Mouse (Mus musculus) lung, postnatal 0 days (tissue): ENCODE results near the gene Plekha5. TPM values are rescaled to one million over a fixed set of nuclear protein-coding genes. Genes with fewer than 3 reads are reported as not detected.

ENCODE experiments used
- ATAC-seq: fragments of 200-750 bp; cut with Nextera tagmentation; 2 replicates; pipeline ENCODE4 v1.8.0; 2017; ENCODE audit warnings: moderate library complexity
- DNase-seq: peaks from one replicate; pipeline ENCODE4 v3.0.0-alpha.2; 2016; ENCODE audit warnings: low spot score
- H3K27ac ChIP-seq: fragments of 300-500 bp; sonication (generic); 2 replicates; pipeline ENCODE4 v1.5.1; 2014; ENCODE audit warnings: antibody characterized with exemption, mild to moderate bottlenecking, low read length, mixed read lengths
- H3K27me3 ChIP-seq: fragments of 300-500 bp; sonication (generic); replicated peaks from 2 replicates; pipeline ENCODE4 v1.6.1; 2014; ENCODE audit warnings: low read length, mixed read lengths; ENCODE audit not compliant: insufficient read depth
- H3K36me3 ChIP-seq: fragments of 300-500 bp; sonication (generic); 2 replicates; pipeline ENCODE4 v1.6.1; 2014; ENCODE audit warnings: low read length, mixed read lengths; ENCODE audit not compliant: insufficient read depth
- H3K4me1 ChIP-seq: fragments of 300-500 bp; sonication (generic); 2 replicates; pipeline ENCODE4 v1.6.1; 2014; ENCODE audit warnings: antibody characterized with exemption, low read depth, low read length, mixed read lengths; ENCODE audit not compliant: insufficient read depth
- H3K4me2 ChIP-seq: fragments of 300-500 bp; sonication (generic); replicated peaks from 2 replicates; pipeline ENCODE4 v1.6.1; 2014; ENCODE audit warnings: low read depth, mild to moderate bottlenecking, low read length, moderate library complexity, mixed read lengths
- H3K4me3 ChIP-seq: fragments of 300-500 bp; sonication (generic); 2 replicates; pipeline ENCODE4 v1.5.1; 2014; ENCODE audit warnings: low read depth, low read length
- H3K9ac ChIP-seq: fragments of 300-500 bp; sonication (generic); replicated peaks from 2 replicates; pipeline ENCODE4 v1.6.1; 2014; ENCODE audit warnings: low read depth, mild to moderate bottlenecking
- H3K9me3 ChIP-seq: fragments of 300-500 bp; sonication (generic); 2 replicates; pipeline ENCODE4 v1.6.1; 2016; ENCODE audit warnings: low read length, mixed read lengths
- CTCF ChIP-seq: IDR thresholded peaks from 2 replicates; pipeline ENCODE4 v1.5.1; 2016; ENCODE audit warnings: antibody characterized with exemption, mild to moderate bottlenecking
- EP300 ChIP-seq: IDR thresholded peaks from 2 replicates; pipeline ENCODE4 v1.6.1; 2016; ENCODE audit warnings: antibody characterized with exemption, mild to moderate bottlenecking, control low read depth
- WGBS: fragments of 180-500 bp; shearing (Covaris S2); extraction: QIAGEN DNeasy Blood & Tissue Kit; methylation state at CpG from one replicate; pipeline ENCODE4 v1.1.7; 2014; 5-methylcytosine and 5-hydroxymethylcytosine counted together
- polyA plus RNA-seq: library from polyadenylated mRNA; unstranded; fragments of >200 nt; fragmentation: Nextera tagmentation; extraction: Ambion mirVana; gene quantifications from 2 replicates; pipeline ENCODE4 v1.2.1, GENCODE M21; 2015

The Plekha5 gene
- polyA plus RNA-seq, 1 experiment from 2014 or later = 22.1 TPM

GRCm38 (mm10) chr6:140514205-140515110, 90.6 kb downstream of the Plekha5 start:
- ATAC-seq (peak; percentile 67), DNase-seq (peak; percentile 72)
- Histone ChIP-seq H3K27ac (0 out of 2 replicates have a peak overlapping the region, but pooled peaks have one; percentile 20), H3K36me3 (no peaks in the 10 kb centered on the region), H3K4me3 (no peak overlapping the region), H3K4me1 (peaks cover 10% of the 10 kb centered on the region; the same call in 1 of the 2 replicates), H3K4me2 (0 out of 2 replicates have a peak overlapping the region, but pooled peaks have one; percentile 25), H3K9me3 (no peaks in the 10 kb centered on the region), H3K27me3 (no peaks in the 10 kb centered on the region), H3K9ac (no peak overlapping the region)
- TF ChIP-seq EP300 (no peak), CTCF (no peak)
- WGBS = 8% methylated on average over 8 of the region's 8 CpGs

GRCm38 (mm10) chr6:140515550-140515949, 91.7 kb downstream of the Plekha5 start:
- Histone ChIP-seq H3K4me3 (no peak overlapping the region), H3K4me2 (no peak overlapping the region)
- WGBS = 74% methylated on average over 4 of the region's 4 CpGs

GRCm38 (mm10) chr6:140516202-140516601, 92.3 kb downstream of the Plekha5 start:
- H3K27ac ChIP-seq = no peak overlapping the region
- WGBS = 38% methylated on average over 3 of the region's 3 CpGs

More at GRCm38 (mm10) chr6:140515550-140515949, 91.7 kb downstream of the Plekha5 start:
- ATAC-seq (no peak), DNase-seq (no peak)
- H3K27me3 ChIP-seq = no peaks in the 10 kb centered on the region
- no peak overlapping the region for H3K27ac ChIP-seq
- H3K9ac ChIP-seq = no peak overlapping the region
- H3K4me1 ChIP-seq = peaks cover 14% of the 10 kb centered on the region; the same call in 1 of the 2 replicates
- TF ChIP-seq EP300 (no peak), CTCF (no peak)
- no peaks in the 10 kb centered on the region for H3K36me3 ChIP-seq
- no peaks in the 10 kb centered on the region for H3K9me3 ChIP-seq

GRCm38 (mm10) chr6:140517188-140517587, 93.3 kb downstream of the Plekha5 start:
- H3K4me2 ChIP-seq = no peak overlapping the region
- 88% methylated on average over 1 of the region's 1 CpGs for WGBS
- no peak overlapping the region for H3K9ac ChIP-seq
- no peak overlapping the region for H3K4me3 ChIP-seq
- ATAC-seq = peak; percentile 12; the same call in 1 of the 2 replicates
- no peak for TF ChIP-seq EP300
- TF ChIP-seq CTCF = peak; percentile 85
- peaks cover 14% of the 10 kb centered on the region; the same call in 1 of the 2 replicates for H3K4me1 ChIP-seq
- H3K9me3 ChIP-seq = no peaks in the 10 kb centered on the region
- no peaks in the 10 kb centered on the region for H3K27me3 ChIP-seq
- no peaks in the 10 kb centered on the region for H3K36me3 ChIP-seq
- DNase-seq = peak; percentile 28
- no peak overlapping the region for H3K27ac ChIP-seq

More at GRCm38 (mm10) chr6:140516202-140516601, 92.3 kb downstream of the Plekha5 start:
- no peaks in the 10 kb centered on the region for H3K9me3 ChIP-seq
- DNase-seq = no peak
- H3K9ac ChIP-seq = no peak overlapping the region
- H3K27me3 ChIP-seq = no peaks in the 10 kb centered on the region
- H3K4me3 ChIP-seq = no peak overlapping the region
- no peak for ATAC-seq
- TF ChIP-seq CTCF (no peak), EP300 (no peak)
- H3K36me3 ChIP-seq = no peaks in the 10 kb centered on the region
- peaks cover 14% of the 10 kb centered on the region; the same call in 1 of the 2 replicates for H3K4me1 ChIP-seq
- H3K4me2 ChIP-seq = no peak overlapping the region

- no peaks in the 10 kb centered on the region for H3K27me3 ChIP-seq
- no peaks in the 10 kb centered on the region for H3K36me3 ChIP-seq
- DNase-seq = no peak
- no peak overlapping the region for H3K4me2 ChIP-seq
- TF ChIP-seq CTCF = no peak
- TF ChIP-seq EP300 = no peak
- H3K4me3 ChIP-seq = no peak overlapping the region
- no peak for ATAC-seq
- no peak overlapping the region for H3K9ac ChIP-seq
- 51% methylated on average over 13 of the region's 13 CpGs for WGBS
- H3K4me1 ChIP-seq = peaks cover 14% of the 10 kb centered on the region
- no peak overlapping the region for H3K27ac ChIP-seq
- no peaks in the 10 kb centered on the region for H3K9me3 ChIP-seq
Observed at GRCm38 (mm10) chr6:140519019-140519418, 95.2 kb downstream of the Plekha5 start.

- WGBS = 40% methylated on average over 10 of the region's 10 CpGs
- no peak overlapping the region for H3K4me2 ChIP-seq
Observed at GRCm38 (mm10) chr6:140519488-140520159, 95.8 kb downstream of the Plekha5 start.

More at GRCm38 (mm10) chr6:140519488-140520159, 95.8 kb downstream of the Plekha5 start:
- DNase-seq = peak; percentile 38
- H3K36me3 ChIP-seq = no peaks in the 10 kb centered on the region
- no peak overlapping the region for H3K4me3 ChIP-seq
- peaks cover 13% of the 10 kb centered on the region for H3K4me1 ChIP-seq
- H3K9ac ChIP-seq = no peak overlapping the region
- peak; percentile 69; the same call in 1 of the 2 replicates for ATAC-seq
- TF ChIP-seq EP300 = no peak
- no peaks in the 10 kb centered on the region for H3K9me3 ChIP-seq
- H3K27me3 ChIP-seq = no peaks in the 10 kb centered on the region
- peak overlapping the region; percentile 2; the same call in 1 of the 2 replicates for H3K27ac ChIP-seq
